Mouse (Mus musculus) stomach, embryonic 14.5 days (tissue): ENCODE data around the gene Atp5d. TPM values are rescaled to one million over a fixed set of nuclear protein-coding genes. Genes with fewer than 3 reads are reported as not detected.
"Not testable (repeated sequence)": the region's sequence is repeated elsewhere in the genome, so short reads cannot be mapped to it uniquely, and the experiment has no call there.

Experiments used
- ATAC-seq: fragments of 200-750 bp; cut with Nextera tagmentation; 2 replicates; pipeline ENCODE4 v1.8.0; 2017; ENCODE audit warnings: low read depth, moderate TSS enrichment; ENCODE audit not compliant: insufficient number of reproducible peaks, insufficient read depth, low FRiP score
- H3K27ac ChIP-seq: fragments of 300-500 bp; sonication (generic); 2 replicates; pipeline ENCODE4 v1.5.1; 2014; ENCODE audit warnings: mild to moderate bottlenecking, low read length, moderate library complexity, mixed read lengths
- H3K27me3 ChIP-seq: fragments of 300-500 bp; sonication (generic); 2 replicates; pipeline ENCODE4 v1.6.1; 2014; ENCODE audit warnings: low read length, control low read depth, mixed read lengths; ENCODE audit not compliant: control insufficient read depth, insufficient read depth
- H3K36me3 ChIP-seq: fragments of 300-500 bp; sonication (generic); 2 replicates; pipeline ENCODE4 v1.6.1; 2014; ENCODE audit warnings: mild to moderate bottlenecking, control low read depth, low read length, moderate library complexity, mixed read lengths; ENCODE audit not compliant: control insufficient read depth, insufficient read depth
- H3K4me1 ChIP-seq: fragments of 300-500 bp; sonication (generic); 2 replicates; pipeline ENCODE4 v1.6.1; 2014; ENCODE audit warnings: low read length, control low read depth, mixed read lengths; ENCODE audit not compliant: control insufficient read depth, insufficient read depth
- H3K4me2 ChIP-seq: fragments of 300-500 bp; sonication (generic); replicated peaks from 2 replicates; pipeline ENCODE4 v1.6.1; 2014; ENCODE audit warnings: low read depth, low read length, control low read depth
- H3K4me3 ChIP-seq: fragments of 300-500 bp; sonication (generic); 2 replicates; pipeline ENCODE4 v1.5.1; 2014; ENCODE audit warnings: low read depth, low read length, control low read depth
- H3K9ac ChIP-seq: fragments of 300-500 bp; sonication (generic); replicated peaks from 2 replicates; pipeline ENCODE4 v1.6.1; 2014; ENCODE audit warnings: low read depth, mild to moderate bottlenecking, control low read depth, low read length, moderate library complexity, mixed read lengths
- H3K9me3 ChIP-seq: fragments of 300-500 bp; sonication (generic); 2 replicates; pipeline ENCODE4 v1.6.1; 2016; ENCODE audit warnings: low read depth, low read length, control low read depth; ENCODE audit not compliant: control insufficient read depth
- WGBS: fragments of 180-500 bp; shearing (Covaris S2); extraction: QIAGEN DNeasy Blood & Tissue Kit; methylation state at CpG from one replicate; pipeline ENCODE4 v1.1.7; 2014; 5-methylcytosine and 5-hydroxymethylcytosine counted together
- polyA plus RNA-seq: library from polyadenylated mRNA; unstranded; fragments of >200 nt; fragmentation: Nextera tagmentation; extraction: Ambion mirVana; gene quantifications from 2 replicates; pipeline ENCODE4 v1.2.1, GENCODE M21; 2014

Atp5d gene
- polyA plus RNA-seq, 1 experiment from 2014 or later, result 531 TPM

DNA sequence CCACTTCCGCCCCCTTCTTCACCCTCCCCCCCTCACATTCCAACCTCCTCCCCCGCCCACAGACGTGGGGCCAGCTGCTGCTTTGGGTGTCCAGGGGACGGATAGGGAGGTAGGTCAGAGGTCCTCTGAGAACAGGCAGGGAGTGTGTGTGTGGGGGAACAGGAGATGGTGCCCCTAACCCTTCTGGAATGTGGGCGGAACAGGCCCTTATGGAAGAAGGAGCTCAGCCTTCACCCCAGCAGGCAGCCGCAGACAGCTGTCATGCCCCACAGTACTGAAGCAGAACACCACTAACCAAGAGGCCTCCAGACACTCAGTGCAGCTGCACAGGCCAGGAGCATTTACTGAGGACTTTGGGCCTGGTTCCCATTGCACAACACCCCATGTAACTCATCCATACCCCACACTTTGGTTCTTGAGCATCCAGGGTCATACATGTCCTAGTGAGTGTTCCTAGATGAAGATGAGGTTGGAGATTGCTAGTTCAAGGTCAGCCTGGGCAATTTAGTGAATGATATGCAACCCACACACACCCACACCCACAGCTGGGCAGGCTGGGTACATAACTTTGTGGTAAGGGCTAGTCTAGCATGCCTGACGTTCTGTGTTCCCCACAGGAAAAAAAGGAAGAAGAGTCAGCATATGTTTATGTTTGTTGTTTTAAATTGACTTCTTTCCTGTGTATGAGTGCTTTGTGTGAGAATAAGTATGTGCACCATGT is 23.2 kb downstream of the Atp5d start:
- Histone ChIP-seq H3K4me3 (peak overlapping the region; percentile 32), H3K4me2 (peak overlapping the region; percentile 77), H3K27ac (peak overlapping the region; percentile 96), H3K36me3 (peaks cover 10% of the 10 kb centered on the region), H3K9ac (0 out of 2 replicates have a peak overlapping the region, but pooled peaks have one; percentile 3), H3K4me1 (peaks cover 78% of the 10 kb centered on the region), H3K27me3 (no peaks in the 10 kb centered on the region), H3K9me3 (no peaks in the 10 kb centered on the region)
- peak; percentile 18; the same call in 1 of the 2 replicates for ATAC-seq
- WGBS, result 9% methylated on average over 7 of the region's 7 CpGs

DNA sequence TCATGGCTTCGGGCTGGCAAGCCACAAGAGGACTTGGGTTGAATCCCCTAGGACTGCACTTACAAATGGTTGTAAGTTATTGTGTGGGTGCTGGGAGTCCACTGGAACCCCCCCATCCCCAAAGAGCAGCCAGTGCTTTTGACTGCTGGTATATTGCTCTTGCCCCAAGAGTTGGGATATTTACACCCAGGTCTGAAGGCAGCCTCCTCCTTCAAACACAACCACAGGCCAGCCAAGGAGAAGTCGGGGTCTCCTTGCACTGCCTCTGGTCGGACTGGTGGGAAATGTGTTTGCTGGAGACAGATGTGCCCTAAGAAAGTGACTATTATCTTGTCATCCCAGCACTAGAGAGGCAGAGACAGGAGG is 23.8 kb downstream of the Atp5d start:
- no peaks in the 10 kb centered on the region for H3K9me3 ChIP-seq
- no peaks in the 10 kb centered on the region for H3K27me3 ChIP-seq
- peaks cover 77% of the 10 kb centered on the region for H3K4me1 ChIP-seq
- peaks cover 5% of the 10 kb centered on the region for H3K36me3 ChIP-seq
- 69% methylated on average over 3 of the region's 3 CpGs for WGBS
- H3K4me3 ChIP-seq, result no peak overlapping the region
- peak overlapping the region; percentile 77; the same call in 1 of the 2 replicates for H3K4me2 ChIP-seq
- no peak overlapping the region for H3K9ac ChIP-seq
- no peak for ATAC-seq
- peak overlapping the region; percentile 96 for H3K27ac ChIP-seq

DNA sequence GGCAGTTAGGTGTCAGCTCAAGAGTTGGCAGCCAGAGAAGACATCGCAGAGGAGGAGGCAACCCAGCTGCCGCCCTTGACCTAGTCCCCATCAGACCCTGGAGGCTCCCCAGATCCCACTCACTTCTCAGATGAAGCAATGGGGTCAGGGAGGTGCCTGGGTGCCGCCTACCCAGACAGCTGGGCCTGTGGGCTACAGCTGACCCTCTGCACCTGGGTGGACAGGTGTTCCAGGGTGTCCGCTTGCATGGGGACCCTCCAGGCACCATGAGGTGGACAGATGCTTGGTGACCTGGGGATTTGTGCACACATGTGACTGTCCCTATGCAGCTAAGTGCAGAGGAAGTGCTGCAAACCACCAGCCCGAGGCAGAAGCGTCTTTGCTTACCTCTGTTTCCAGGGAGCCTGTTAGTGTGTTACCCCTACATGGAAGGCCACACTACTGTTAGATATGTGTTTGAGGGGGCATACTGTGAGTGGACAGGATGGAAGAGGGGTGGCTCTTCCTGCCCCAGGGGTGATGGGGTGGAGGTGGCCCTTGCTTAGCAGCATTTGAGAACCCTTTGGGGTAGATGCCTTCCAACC is 24.4 kb downstream of the Atp5d start:
- H3K9ac ChIP-seq, result no peak overlapping the region
- H3K36me3 ChIP-seq, result no peaks in the 10 kb centered on the region
- H3K4me1 ChIP-seq, result peaks cover 71% of the 10 kb centered on the region
- H3K4me2 ChIP-seq, result no peak overlapping the region
- no peak overlapping the region for H3K4me3 ChIP-seq
- peak overlapping the region; percentile 96 for H3K27ac ChIP-seq
- no peaks in the 10 kb centered on the region for H3K9me3 ChIP-seq
- no peaks in the 10 kb centered on the region for H3K27me3 ChIP-seq
- 66% methylated on average over 6 of the region's 6 CpGs for WGBS
- no peak for ATAC-seq

DNA sequence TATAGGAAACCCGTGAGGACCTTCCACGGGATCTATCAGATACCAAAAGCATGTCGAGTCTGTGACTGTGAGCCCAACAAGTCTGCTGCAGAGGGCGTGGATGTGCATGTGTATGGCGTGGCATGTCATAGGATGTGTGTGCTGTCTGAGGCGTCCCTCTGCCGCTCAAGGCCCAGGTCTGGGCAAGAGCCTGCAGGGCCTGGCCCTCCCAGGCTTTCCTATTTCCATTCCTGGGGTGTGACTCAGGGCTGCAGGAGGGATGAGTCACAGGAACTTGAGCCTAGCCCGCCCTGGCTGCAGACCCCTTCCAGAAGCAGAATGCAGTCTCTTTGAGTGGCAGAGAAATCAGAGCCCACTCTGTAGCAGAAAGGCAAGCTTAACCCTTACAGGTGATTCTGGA is 25.3 kb downstream of the Atp5d start:
- 67% methylated on average over 8 of the region's 8 CpGs for WGBS
- H3K4me2 ChIP-seq, result no peak overlapping the region
- H3K9me3 ChIP-seq, result no peaks in the 10 kb centered on the region
- no peaks in the 10 kb centered on the region for H3K27me3 ChIP-seq
- H3K9ac ChIP-seq, result no peak overlapping the region
- H3K36me3 ChIP-seq, result no peaks in the 10 kb centered on the region
- no peak for ATAC-seq
- peaks cover 65% of the 10 kb centered on the region for H3K4me1 ChIP-seq
- H3K4me3 ChIP-seq, result no peak overlapping the region
- H3K27ac ChIP-seq, result peak overlapping the region; percentile 56

DNA sequence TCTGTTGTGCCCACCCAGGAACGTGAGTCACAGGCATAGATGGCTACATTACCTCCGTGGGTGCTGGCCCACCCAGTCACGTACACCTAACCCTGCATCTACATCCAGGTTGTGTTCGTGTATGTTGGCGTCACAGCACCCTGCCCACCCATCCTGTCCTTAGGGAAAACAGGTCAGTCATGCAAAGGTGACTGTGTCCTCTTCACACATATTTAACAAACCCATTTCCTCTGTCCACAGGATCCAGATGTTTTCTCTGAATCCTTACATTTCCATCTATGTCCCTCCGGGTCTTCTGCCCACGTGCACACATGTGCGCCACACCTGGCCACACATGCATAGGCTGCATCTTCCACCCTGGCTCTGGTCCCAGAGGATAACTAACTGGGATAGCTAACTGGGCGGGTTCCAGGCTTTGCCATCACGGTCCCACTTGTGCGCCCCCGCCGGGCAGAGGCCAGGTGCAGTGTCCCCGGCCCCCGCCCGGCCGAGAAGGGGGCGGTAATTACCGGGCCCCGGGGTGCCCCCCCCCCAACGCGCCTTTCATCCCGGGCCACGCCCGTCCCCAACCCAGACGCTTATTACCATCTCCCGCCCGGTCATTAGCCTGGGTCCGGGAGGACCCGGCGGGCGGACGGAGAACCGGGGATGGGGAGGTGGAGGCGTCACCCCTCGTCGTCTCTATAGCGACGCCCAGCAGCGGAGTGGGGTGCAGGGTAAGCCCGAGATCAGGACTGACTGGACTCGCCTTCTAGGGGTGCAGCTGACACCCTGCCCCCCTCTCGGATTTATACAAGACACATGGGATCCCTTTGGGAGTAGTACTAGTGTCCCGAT is 25.9 kb downstream of the Atp5d start:
- no peak; the same call in 1 of the 2 replicates for ATAC-seq
- Histone ChIP-seq H3K9ac (peak overlapping the region; percentile 34; the same call in 1 of the 2 replicates), H3K27me3 (no peaks in the 10 kb centered on the region), H3K4me2 (peak overlapping the region; percentile 92), H3K4me1 (peaks cover 65% of the 10 kb centered on the region), H3K27ac (peak overlapping the region; percentile 56), H3K4me3 (peak overlapping the region; percentile 30), H3K36me3 (no peaks in the 10 kb centered on the region), H3K9me3 (no peaks in the 10 kb centered on the region)
- 9% methylated on average over 44 of the region's 44 CpGs for WGBS

DNA sequence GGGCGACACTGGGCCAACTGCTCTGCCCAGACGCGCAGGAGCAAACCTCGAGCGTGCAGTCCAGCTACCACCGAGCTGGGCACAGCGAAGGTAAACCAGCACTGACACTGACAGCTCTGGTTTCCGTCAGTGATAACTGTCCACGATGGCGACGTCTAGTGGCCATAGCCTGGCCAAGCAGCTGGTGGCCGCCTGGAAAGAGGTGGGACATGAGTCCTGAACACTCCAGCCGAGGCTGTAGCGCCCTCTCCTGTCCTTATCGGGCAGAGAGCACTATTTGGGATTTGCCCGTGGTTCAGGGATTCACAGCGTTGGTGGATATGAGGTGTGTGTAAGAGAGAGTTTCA is 26.5 kb downstream of the Atp5d start:
- peak overlapping the region; percentile 56; the same call in 1 of the 2 replicates for H3K27ac ChIP-seq
- peak; percentile 34; the same call in 1 of the 2 replicates for ATAC-seq

DNA sequence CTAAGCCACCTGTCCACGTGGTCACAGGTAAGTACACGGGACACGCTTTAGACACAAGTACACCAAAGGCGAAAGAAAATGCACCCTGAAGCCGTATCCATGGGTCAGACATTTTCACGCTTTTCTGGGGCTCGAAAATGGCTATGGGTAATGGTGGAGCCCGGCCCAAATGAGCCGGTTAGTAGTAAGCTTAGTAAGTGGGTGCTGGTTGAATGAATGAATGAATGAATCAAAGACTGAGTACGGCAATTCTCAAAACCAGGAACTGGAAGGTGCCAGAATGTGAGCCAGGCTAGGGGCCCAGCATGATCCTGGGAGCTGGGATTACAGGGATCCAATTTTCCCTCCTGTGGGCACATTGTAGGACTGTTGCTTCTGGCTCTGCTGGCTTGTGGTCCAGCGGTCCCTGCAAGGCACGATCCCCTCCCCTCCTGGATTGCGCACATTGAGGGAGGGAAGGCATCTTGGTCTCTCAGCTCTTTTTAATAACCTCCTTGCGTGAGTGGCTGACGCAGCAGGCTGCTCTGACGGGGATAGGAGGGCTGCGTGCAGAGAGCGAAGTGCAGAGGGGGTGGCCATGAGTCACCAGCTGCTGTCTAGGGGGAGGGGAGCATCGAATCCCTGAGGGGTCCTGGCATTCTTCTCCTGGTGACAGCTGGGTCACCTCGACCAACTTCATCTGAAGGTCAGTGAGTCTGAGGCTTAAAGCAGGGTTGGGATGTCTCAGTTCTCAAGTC is 27.1 kb downstream of the Atp5d start, which contains the start of gene Cirbp:
TSS of gene Cirbp (plus strand) at position 594 of the 737 bp plus-strand sequence.
- H3K27ac ChIP-seq, result peak within 1 kb of the TSS; percentile 78
- peaks cover 62% of the 10 kb centered on the region for H3K4me1 ChIP-seq
- peaks cover 9% of the 10 kb centered on the region for H3K36me3 ChIP-seq
- no peaks in the 10 kb centered on the region for H3K9me3 ChIP-seq
- ATAC-seq, result no peak
- WGBS, result 14% methylated on average over 20 of the region's 20 CpGs
- peak within 1 kb of the TSS; percentile 34; the same call in 1 of the 2 replicates for H3K9ac ChIP-seq
- no peaks in the 10 kb centered on the region for H3K27me3 ChIP-seq
- H3K4me3 ChIP-seq, result peak within 1 kb of the TSS; percentile 30
- peak within 1 kb of the TSS; percentile 92 for H3K4me2 ChIP-seq

More for the DNA sequence above, 26.5 kb downstream of the Atp5d start:
- H3K4me3 ChIP-seq, result peak overlapping the region; percentile 30
- peak overlapping the region; percentile 34; the same call in 1 of the 2 replicates for H3K9ac ChIP-seq
- WGBS, result 0% methylated on average over 17 of the region's 17 CpGs
- no peaks in the 10 kb centered on the region for H3K9me3 ChIP-seq
- H3K4me2 ChIP-seq, result peak overlapping the region; percentile 92
- peaks cover 3% of the 10 kb centered on the region; the same call in 1 of the 2 replicates for H3K36me3 ChIP-seq
- H3K27me3 ChIP-seq, result no peaks in the 10 kb centered on the region
- peaks cover 68% of the 10 kb centered on the region for H3K4me1 ChIP-seq

DNA sequence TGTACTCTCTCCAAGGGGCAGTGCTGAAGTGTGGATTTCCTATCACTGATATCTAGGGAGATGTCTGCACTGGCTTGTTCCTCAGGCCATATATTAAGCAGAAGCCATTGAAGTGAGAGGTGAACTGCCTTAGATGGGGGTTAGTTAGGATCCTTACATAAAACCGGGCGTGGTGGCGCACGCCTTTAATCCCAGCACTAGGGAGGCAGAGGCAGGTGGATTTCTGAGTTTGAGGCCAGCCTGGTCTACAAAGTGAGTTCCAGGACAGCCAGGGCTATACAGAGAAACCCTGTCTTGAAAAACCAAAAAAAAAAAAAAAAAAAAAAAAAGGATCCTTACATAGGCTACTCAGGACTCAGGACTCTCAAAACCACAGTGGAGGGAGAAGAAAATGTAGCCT is 27.7 kb downstream of the Atp5d start:
- not testable (repeated sequence) for H3K27me3 ChIP-seq, H3K4me2 ChIP-seq, H3K9ac ChIP-seq, ATAC-seq, H3K9me3 ChIP-seq, H3K4me3 ChIP-seq
- peak overlapping the region; percentile 55 for H3K27ac ChIP-seq
- H3K36me3 ChIP-seq, result peaks cover 14% of the 10 kb centered on the region
- WGBS, result 90% methylated on average over 4 of the region's 4 CpGs
- H3K4me1 ChIP-seq, result peaks cover 57% of the 10 kb centered on the region
